Mouse (Mus musculus) T-helper 17 cell (primary cell): ENCODE measurements around the gene Krtap27-1.

Experiments
- in situ Hi-C, 2 experiments: fragments of 300-600 bp; cut with MboI, MseI; formaldehyde crosslinking; loops; 1 replicate in 1 of 2; 2 replicates in 1 of 2; pipeline ENCODE4 v1.15.1; 2025; ENCODE audit warnings: high pct_unique_total_duplicates in 2 of 2

Gene Krtap27-1

DNA sequence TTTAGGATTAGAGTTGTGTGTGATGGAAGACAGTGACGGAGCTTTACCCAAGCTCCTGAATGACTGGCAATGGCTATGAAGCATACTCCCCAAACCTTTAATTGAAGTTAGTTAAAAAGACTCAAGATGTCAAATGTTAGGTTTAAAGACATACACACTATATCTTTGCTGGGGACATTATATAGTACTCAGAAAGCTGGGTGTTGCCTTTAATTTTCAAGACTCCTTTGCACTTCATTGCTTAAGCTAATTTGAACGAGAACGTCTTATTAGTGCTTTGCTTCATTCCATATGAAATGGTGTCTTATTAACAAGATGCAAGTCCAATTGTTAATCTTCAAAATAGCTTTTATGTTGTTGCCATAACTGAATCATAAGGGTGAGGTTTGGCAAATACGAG, at the start of gene Krtap27-1:
Krtap27-1 (minus strand) TSS at position 101 of the 400 bp plus-strand sequence.
- in situ Hi-C loops, result no loop called here

DNA sequence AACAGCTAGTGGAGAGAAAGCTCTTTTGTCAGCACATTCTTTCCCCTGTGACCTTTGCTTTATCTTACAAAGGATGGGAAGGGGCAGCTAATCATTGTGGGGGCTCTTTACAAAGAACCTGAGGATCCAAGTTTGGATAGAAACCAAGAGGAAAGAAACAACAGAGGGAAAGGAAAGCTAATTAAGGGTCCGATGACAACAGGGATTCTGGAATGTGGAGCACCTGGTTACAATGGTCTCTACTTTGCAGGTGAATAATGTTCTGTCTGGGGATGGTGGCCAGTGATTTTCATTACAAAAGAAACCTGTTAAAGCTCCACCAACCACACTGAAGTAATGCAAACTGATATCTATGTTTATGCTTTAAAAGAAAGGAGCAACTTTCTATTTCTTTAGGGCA, 48.6 kb upstream of the Krtap27-1 start:
- in situ Hi-C loops, result no loop called here

DNA sequence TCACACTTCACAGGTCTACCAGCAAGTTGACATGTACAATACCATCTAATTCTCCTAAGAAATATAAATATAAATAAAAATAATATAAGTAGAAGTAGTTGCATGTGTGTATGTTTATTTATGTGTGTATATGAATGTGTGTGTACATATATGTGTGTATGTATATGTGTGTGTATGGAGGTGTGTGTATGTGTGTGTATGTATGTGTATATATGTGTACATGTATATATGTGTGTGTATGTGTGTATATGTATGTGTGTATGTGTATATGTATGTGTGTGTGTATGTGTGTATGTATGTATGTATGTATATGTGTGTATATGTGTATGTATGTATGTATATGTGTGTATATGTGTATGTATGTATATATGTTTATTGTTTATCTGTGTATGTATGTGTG, 45.1 kb upstream of the Krtap27-1 start:
- in situ Hi-C loops, result no loop called here

DNA sequence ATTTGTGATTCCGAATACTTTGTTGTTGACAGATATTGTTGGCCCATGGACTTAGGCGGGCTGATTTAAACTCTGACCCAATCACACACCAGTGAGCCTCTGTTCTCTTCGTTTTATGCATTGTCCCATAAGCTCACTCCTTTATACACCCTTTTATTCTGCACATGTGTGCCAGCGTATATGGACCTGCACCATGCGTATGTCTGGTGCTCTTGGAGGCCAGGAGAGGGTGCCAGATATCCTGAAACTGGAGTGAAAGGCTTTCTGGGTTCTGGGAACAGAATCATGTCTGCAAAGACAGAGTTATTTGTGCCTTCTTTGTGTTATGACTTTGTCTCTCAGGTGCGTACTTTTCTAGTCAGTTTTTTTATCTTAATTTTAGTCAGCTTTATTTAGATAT, 39.8 kb upstream of the Krtap27-1 start:
- in situ Hi-C loops, result no loop called here

DNA sequence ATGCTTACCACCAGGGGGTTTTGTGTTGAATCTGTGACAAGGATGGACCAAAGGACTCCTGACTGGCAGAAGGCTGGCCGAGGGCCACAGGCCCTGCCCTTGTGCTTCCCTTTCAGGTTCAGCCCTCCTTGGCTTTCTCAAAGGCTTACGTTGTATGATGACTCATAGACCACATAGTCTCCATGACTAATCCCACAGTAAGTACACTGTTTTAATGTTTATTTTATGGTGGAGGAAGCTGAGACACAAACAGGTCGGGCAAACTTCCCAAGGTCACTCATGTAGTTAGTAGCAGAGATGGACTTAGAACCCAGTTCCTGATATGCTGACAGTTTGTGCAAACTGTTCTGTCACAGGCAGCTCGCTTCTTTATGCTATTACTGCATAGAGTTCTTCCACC, 39.3 kb upstream of the Krtap27-1 start:
- in situ Hi-C loops, result no loop called here

DNA sequence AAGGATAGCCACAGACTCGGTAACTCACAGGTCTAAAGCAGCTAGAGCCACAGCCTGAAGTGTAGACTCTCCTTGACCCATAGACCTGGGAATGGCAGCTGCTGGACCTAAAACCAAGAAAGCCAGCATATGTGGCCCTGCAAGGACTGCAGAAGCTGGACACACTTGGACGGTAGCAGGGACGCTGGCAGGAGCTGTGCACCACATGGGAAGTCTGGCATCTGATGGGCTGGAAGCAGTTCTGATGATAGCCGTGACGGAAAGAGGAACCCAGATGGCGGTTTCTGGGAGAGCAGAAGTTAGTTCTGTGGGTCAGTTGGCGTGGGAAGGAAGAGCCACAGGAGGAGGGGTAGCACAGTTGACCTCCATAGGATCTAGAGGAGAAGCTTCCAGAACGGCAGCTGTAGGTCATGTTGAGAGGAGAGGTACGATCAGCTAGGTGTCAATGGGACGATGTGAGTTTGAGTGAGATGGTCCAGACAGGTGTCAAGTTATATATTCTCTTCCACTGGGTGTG, 36.1 kb upstream of the Krtap27-1 start, which contains the start of gene 2310061N02Rik:
2310061N02Rik (minus strand) TSS at position 467 of the 517 bp plus-strand sequence.
- in situ Hi-C loops, result no loop called here

DNA sequence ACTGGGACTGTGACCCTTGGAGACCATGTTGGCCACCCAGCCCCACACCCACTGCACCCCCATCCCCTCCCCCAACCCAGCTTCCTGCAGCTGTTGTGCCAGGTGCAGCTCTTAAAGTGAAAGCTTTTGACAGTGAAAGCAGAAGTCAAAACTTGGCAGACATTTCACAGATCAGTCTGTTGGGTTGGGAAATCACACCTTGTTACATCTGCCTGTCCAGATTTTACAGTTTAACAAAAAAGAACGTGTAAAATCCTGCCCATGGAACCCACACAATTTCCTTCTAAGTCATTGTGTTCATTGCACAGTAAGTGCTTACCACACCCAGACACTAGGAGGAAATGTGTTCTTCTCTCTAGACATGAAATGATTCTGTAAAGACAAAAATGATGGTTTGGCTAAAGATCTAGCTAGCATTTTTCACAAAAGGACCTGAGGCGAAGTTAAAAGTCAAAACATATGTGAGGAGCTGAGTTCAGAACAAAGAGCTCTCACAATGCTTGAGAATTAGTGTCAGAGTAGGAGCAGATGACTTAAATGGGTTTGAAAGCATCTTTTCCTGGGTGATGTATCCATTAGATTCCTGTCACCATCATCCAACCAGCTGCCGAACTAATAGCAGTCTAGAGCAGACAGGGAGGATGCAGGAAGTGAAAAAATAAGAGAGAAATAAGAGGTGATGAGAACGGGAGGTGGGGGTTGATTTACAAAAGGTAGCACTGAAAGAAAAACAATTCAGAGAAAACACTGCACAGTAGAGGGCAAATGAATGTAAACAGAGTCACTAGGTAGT, 29.8 kb upstream of the Krtap27-1 start:
- in situ Hi-C loops, result no loop called here

DNA sequence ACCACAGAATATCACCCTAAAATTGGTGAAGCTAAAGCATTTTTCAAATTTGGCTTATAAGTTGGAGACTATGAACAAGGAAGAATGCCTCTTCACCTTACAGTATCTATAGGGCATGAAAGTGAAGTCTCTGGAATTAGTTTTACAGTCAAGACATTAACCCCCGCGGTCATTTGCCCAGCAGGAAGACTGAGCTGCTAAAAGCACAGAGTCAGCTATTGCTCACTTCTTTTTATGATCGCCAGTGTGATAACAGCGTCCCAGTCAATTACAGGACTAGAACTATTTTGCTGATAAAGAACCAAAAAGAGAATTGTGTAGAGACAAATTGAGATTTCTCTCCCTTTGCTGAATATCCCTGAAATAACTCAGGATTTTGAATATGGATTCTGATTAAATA, 24.8 kb upstream of the Krtap27-1 start:
- in situ Hi-C loops, result no loop called here

DNA sequence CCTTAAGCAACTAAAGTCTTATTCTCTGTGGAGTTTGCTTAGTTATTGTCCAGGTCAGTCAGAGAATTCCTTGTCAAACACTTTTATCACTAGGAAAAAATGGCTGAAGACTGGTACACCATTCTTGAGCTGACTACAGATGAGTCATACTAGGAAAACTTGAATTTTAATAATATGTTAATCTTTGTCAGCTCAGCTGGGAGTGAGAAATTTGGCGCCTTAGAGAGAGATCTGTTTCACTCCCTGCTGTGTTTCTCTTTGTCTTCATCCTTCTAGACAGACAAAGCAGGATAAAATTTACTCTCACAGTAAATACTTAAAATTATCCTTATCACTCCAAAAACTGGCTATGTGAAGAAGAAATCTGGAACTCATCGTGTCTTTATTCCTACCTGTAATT, 9.8 kb upstream of the Krtap27-1 start:
- in situ Hi-C loops, result no loop called here

DNA sequence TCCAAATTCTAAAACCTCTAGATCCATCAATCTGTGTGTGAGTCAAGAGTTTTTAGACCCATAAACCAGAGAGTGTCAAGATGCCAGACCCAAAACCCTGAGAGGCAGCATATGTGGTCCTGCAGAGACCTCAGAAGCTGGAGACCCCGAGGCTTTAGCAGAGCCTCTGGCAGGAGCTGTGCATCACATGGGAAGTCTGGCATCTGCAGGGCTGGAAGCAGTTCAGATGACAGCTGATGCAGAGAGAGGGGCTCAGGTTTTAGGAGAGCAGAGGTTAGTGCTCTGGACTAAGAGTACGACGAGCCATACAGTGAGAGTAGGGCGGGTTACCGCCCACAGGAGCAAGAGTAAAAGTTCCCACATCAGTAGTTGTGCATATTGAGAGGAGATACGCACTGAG, 7.6 kb upstream of the Krtap27-1 start:
- in situ Hi-C loops, result no loop called here

DNA sequence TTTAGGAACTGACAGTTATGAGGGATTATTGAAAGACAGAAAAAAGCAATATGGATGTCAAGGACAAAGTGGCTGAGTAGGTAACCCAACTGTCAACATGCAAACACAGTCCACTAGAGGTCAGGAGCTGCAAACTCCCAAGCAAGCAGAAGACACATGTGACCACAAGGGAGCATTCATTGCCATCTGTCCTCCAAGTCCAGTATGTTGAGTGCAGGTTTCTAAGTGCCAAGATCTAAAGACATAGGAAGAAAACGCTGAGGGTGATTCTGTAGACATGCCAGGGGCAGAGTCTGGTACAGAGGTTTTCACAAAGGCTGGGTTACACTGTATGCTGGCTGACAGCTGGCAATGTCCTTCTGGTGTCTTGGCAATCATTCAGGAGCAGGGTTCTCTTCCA, 14.0 kb downstream of the Krtap27-1 start:
- in situ Hi-C loops, result no loop called here

DNA sequence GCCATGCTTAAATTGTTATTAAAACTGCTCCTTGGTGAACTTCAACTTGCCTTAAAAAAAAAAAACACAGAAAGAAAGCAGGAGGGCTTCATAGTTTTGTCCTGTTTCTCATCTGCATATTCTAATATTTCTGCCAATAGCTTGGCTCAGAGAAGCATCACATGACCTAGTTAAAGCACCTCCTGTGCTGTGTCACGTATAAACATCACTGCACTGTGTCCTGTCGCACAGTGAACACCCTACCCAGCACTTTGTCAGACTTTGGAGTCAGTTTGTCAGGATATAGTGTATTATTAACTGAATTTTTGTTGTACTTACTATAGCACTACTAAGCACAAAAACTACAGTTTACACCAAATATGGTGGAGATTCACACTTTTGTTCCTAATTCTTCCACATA, 19.5 kb downstream of the Krtap27-1 start:
- in situ Hi-C loops, result no loop called here

DNA sequence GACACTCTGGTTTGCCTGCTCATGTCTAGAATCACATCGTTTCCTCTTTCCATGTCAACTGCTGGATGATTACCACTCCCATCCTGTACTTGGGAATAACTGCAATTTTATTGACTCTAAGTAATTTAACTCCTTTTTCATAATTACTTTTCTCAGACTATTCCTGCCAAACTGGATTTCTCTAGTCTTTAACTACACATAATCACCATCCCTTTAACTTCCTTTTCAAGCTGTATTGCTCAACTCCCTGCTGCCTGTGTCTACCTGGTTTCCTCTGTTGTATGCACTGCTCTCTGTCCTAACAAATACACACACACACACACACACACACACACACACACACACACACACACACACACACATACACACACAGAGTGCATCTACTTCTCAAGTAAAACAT, 20.4 kb downstream of the Krtap27-1 start:
- in situ Hi-C loops, result no loop called here

DNA sequence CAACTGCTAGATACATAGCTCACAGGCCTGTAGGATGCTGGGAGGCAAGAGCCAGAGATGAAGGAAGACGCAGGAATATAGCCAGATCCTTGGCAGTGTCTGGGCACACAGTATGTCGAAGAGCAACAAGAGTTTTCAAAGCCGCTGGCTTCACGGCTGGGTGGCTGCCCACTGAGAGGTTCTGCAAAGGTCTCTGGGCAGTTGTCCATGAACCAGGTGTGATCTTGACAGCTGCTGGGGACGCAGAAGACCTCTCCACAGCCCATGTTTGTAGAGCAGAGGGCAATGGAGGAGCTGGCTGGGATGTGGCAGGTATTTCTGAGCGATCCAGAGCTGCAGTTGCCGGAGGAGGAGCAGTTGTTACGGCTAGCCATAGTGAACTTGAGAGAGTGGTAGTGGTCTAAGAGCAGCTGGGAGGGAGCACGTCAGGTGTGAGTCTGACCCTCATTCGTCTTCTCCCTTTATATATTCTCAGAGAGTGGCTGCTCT, 24.1 kb downstream of the Krtap27-1 start, which contains the start of gene Krtap26-1:
Krtap26-1 (minus strand) TSS at position 439 of the 489 bp plus-strand sequence.
- in situ Hi-C loops, result no loop called here

DNA sequence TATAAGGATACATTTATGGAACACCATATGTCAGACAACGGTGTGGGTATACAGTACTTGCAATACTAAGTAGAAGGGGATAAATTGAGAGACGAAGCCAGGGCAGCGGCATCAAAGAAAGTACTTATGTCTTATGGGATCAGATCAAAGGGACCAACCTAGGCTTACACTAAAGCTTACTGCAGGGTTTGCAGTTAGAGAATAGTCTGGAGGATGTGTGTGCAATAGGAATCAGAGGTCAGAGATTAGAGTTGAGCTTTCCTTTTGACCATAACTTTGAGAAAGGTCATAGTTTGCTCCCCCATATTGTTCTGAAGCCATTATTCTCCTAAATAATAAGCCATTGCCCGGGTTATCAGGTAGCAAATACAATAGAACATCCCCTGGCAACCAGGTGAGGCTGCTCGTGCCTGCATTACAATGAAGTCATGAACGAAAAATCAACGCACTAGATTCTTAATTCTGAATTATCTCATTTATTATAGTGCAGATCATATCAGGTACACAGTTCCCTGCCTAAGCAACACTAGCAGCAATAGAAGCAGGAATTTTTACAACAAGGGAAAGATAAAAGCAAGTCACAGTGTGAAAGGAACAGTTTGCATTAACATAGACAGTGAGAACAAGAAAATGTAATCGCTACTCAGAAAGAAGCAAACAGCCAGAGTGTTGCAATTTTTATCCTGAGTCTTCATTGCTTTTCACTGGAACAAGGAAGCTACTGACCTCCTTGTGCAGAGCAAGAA, 24.9 kb downstream of the Krtap27-1 start:
- in situ Hi-C loops, result no loop called here

DNA sequence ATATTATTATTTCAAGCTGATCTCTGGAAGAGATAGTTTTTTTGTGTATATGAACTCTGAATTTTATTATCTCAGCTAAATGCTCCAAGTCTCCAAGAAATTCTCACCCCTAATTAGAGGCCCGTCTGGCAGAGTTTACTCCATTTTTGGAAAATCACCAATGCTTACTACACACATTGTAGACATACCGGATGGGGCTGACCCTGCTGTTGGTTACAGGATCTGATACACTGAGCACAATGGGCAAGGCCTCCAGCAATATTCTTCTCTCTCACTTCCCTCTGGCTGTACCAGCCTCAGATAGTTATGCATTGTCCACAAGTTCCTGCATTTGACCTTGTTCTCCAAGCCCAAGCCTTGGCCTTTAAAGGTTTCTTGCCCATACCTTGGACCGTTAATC, 31.4 kb downstream of the Krtap27-1 start:
- in situ Hi-C loops, result no loop called here

DNA sequence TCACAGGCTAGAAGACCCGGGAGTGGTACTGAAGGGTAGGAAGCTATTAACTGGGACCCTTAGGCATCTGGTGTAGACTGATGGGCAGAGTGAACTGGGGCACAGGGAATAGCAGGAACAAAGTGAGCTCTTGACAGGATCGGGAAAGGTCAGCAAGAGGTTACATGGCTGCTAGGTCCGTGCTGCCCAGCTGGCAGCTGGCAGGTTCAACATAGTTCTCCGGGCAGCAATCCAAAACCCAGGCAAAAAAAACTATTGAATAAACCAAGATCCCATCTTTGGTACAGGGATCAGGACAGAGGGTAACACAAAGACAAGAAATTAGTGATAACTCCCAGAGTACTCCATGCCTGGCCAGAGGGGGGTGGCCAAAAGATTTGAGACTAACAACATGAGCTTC, 36.3 kb downstream of the Krtap27-1 start:
- in situ Hi-C loops, result no loop called here

DNA sequence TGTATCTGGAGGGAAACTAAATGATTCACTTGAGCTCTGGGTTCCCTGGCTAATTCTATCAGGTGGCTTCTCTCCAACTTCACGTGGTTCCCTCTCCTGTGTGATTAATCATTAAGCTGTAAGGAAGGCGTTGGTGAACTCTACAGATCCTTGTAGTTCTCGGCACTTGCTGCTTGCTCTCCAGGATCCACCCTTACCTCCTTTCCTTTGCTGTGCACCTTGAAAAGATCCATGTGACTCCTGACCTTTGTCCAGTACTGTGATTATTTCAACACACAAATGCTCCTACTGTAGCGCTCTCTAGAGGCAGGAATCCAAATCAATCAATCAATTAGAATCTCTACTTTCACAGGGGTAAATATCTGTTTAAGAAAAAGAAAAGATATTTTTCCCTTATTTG, 40.0 kb downstream of the Krtap27-1 start:
- in situ Hi-C loops, result no loop called here

DNA sequence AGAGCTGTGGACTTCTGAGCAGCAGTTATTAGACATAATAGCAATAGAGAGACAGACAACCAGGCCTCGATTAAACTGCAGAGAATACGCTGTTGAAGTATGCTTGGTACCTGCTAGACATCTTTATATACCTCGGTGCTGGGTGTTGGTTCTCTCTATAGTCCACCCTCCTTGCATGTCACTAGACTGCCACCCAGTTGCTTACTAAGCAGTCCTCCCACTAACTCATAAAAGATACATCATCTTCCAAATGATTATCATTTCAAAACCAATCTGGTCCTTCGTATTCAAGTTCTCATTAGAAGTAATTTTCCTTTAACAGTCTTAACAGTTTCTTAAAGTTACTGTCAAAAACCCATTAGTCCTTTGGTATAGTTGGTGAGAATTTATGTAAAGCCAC, 43.9 kb downstream of the Krtap27-1 start, which contains the start of gene 2310079G19Rik:
2310079G19Rik (minus strand) TSS at position 101 of the 400 bp plus-strand sequence.
- in situ Hi-C loops, result no loop called here
